Mouse (Mus musculus) midbrain, embryonic 16.5 days (tissue): ENCODE results near the gene Cby1. TPM values are rescaled to one million over a fixed set of nuclear protein-coding genes. Genes with fewer than 3 reads are reported as not detected.
"Not testable (repeated sequence)": the region's sequence is repeated elsewhere in the genome, so short reads cannot be mapped to it uniquely, and the experiment has no call there.

ENCODE experiments used
- ATAC-seq: fragments of 200-750 bp; cut with Nextera tagmentation; 2 replicates; pipeline ENCODE4 v1.8.0; 2017; ENCODE audit warnings: moderate TSS enrichment
- H3K27ac ChIP-seq: fragments of 300-500 bp; sonication (generic); 2 replicates; pipeline ENCODE4 v1.5.1; 2014; ENCODE audit warnings: mild to moderate bottlenecking, low read length, mixed read lengths
- H3K27me3 ChIP-seq: fragments of 300-500 bp; sonication (generic); 2 replicates; pipeline ENCODE4 v1.6.1; 2014; ENCODE audit warnings: low read depth, low read length, mixed read lengths; ENCODE audit not compliant: control insufficient read depth, insufficient read depth
- H3K36me3 ChIP-seq: fragments of 300-500 bp; sonication (generic); 2 replicates; pipeline ENCODE4 v1.6.1; 2014; ENCODE audit warnings: mild to moderate bottlenecking, low read length, moderate library complexity, mixed read lengths; ENCODE audit not compliant: control insufficient read depth, insufficient read depth
- H3K4me1 ChIP-seq: fragments of 300-500 bp; sonication (generic); 2 replicates; pipeline ENCODE4 v1.6.1; 2014; ENCODE audit warnings: mild to moderate bottlenecking, low read length, mixed read lengths; ENCODE audit not compliant: control insufficient read depth, insufficient read depth
- H3K4me2 ChIP-seq: fragments of 300-500 bp; sonication (generic); 2 replicates; pipeline ENCODE4 v1.6.1; 2014; ENCODE audit warnings: mild to moderate bottlenecking, low read length, mixed read lengths
- H3K4me3 ChIP-seq: fragments of 300-500 bp; sonication (generic); 2 replicates; pipeline ENCODE4 v1.5.1; 2014; ENCODE audit warnings: low read depth, mild to moderate bottlenecking, low read length, moderate library complexity, mixed read lengths
- H3K9ac ChIP-seq: fragments of 300-500 bp; sonication (generic); 2 replicates; pipeline ENCODE4 v1.6.1; 2014; ENCODE audit warnings: low read depth, low read length, mixed read lengths
- H3K9me3 ChIP-seq: fragments of 300-500 bp; sonication (generic); replicated peaks from 2 replicates; pipeline ENCODE4 v1.6.1; 2014; ENCODE audit warnings: mild to moderate bottlenecking, low read length, mixed read lengths; ENCODE audit not compliant: control insufficient read depth, poor library complexity, severe bottlenecking
- WGBS: fragments of 180-500 bp; shearing (Covaris S2); extraction: QIAGEN DNeasy Blood & Tissue Kit; methylation state at CpG from one replicate; pipeline ENCODE4 v1.1.7; 2014; 5-methylcytosine and 5-hydroxymethylcytosine counted together
- polyA plus RNA-seq: library from polyadenylated mRNA; unstranded; fragments of >200 nt; fragmentation: Nextera tagmentation; extraction: Ambion mirVana; gene quantifications from 2 replicates; pipeline ENCODE4 v1.2.1, GENCODE M21; 2015

The Cby1 gene
- polyA plus RNA-seq, 1 experiment from 2014 or later: 105 TPM

DNA sequence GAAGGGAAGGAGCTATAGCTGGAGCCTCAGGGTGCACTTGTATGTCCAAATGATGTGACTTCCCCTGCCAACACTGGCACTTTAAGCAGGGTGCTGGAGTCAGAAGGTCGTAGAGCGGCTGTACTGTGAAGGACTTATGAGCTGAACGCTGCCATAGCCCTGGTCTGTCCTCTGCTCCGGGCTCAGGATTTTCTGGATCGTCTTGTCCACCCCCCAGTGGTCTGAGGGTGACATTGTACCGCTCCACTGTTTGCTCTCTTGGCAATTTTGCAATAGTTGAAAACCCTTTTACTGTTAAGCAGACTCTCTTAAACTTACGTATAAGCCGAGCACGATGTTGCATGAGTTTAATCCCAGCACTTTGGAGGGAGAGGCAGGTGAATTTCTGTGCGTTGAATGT lies 10.2 kb downstream of the Cby1 start:
- no peak for ATAC-seq
- WGBS: 74% methylated on average over 10 of the region's 10 CpGs
- Histone ChIP-seq H3K4me2 (no peak overlapping the region), H3K4me1 (peaks cover 6% of the 10 kb centered on the region), H3K27ac (no peak overlapping the region), H3K9ac (no peak overlapping the region), H3K36me3 (peaks cover 22% of the 10 kb centered on the region), H3K9me3 (no peaks in the 10 kb centered on the region), H3K4me3 (no peak overlapping the region), H3K27me3 (no peaks in the 10 kb centered on the region)

DNA sequence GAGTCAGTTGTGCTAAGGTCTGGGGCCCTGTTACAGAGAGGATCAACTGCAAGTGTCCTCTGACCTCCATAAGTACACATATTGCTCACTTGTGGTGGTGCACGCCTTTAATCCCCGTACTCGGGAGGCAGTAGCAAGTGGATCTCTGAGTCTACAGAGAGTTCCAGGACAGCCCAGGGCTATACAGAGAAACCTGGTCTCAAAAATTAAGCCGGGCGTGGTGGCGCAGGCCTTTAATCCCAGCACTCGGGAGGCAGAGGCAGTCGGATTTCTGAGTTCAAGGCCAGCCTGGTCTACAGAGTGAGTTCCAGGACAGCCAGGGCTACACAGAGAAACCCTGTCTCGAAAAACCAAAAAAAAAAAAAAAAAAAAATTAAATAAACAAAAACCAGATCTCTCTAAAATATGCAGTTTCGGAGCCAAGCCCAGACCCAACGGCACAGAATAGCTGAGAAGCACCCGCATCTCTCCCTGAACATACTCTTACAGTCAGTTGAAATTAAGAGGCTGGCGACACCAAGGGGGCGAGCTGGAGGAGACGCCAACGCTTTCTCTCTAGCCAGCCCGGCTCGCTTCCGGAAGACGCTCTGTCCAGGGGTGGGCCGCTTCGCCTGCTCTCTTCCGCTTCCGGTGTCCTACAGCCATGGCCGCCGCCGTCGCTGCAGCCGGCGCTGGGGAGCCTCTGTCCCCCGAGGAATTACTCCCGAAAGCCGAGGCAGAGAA lies 11.4 kb downstream of the Cby1 start, which contains the start of gene Tomm22:
TSS of gene Tomm22 (plus strand) at position 613 of the 723 bp plus-strand sequence.
- peak within 1 kb of the TSS; percentile 78 for H3K4me2 ChIP-seq
- H3K9me3 ChIP-seq: no peaks in the 10 kb centered on the region
- 18% methylated on average over 33 of the region's 33 CpGs for WGBS
- H3K9ac ChIP-seq: peak within 1 kb of the TSS; percentile 79
- H3K27ac ChIP-seq: peak within 1 kb of the TSS; percentile 53
- no peaks in the 10 kb centered on the region for H3K27me3 ChIP-seq
- peaks cover 25% of the 10 kb centered on the region for H3K36me3 ChIP-seq
- H3K4me3 ChIP-seq: peak within 1 kb of the TSS; percentile 82
- peak; percentile 98 for ATAC-seq
- peaks cover 6% of the 10 kb centered on the region for H3K4me1 ChIP-seq

DNA sequence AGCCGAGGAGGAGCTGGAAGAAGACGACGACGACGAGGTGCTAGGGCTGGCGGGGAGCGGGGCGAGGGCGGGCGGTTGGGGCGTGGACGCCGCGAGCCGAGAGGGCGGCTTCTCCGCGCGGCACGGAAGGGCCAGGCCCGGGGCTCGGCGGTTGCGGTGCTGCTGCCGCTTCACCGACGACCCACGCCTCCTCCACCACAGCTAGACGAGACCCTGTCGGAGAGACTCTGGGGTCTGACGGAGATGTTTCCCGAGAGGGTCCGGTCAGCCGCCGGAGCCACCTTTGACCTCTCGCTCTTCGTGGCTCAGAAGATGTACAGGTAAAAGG lies 11.9 kb downstream of the Cby1 start:
- peak overlapping the region; percentile 79 for H3K9ac ChIP-seq
- peak; percentile 66 for ATAC-seq
- H3K4me3 ChIP-seq: peak overlapping the region; percentile 82
- peak overlapping the region; percentile 78 for H3K4me2 ChIP-seq
- H3K27me3 ChIP-seq: no peaks in the 10 kb centered on the region
- H3K4me1 ChIP-seq: peaks cover 6% of the 10 kb centered on the region
- peaks cover 27% of the 10 kb centered on the region for H3K36me3 ChIP-seq
- peak overlapping the region; percentile 53 for H3K27ac ChIP-seq
- under 1% methylated on average over 35 of the region's 37 CpGs for WGBS
- H3K9me3 ChIP-seq: no peaks in the 10 kb centered on the region

DNA sequence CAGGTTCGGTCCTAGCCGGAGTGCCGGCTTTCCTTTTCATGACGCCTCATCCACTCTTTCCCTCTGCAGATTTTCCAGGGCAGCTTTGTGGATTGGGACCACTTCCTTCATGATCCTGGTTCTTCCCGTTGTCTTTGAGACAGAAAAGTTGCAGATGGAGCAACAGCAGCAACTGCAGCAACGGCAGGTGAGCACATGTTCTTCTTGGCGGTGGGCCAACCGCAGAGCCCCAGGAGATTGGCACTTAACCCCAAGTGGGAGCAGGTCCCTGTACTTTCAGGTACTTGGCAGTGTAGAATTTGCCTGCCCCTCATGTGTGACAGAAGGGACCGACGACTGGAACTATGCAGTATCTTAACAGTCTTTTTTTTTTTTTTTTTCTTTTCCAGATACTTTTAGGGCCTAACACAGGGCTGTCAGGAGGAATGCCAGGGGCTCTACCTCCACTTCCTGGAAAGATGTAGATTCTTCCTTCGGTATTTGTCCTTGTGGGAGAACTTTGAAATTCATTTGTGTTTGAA lies 12.9 kb downstream of the Cby1 start:
- peaks cover 20% of the 10 kb centered on the region for H3K36me3 ChIP-seq
- H3K27ac ChIP-seq, H3K9ac ChIP-seq, H3K4me1 ChIP-seq, H3K9me3 ChIP-seq, H3K27me3 ChIP-seq, ATAC-seq: not testable (repeated sequence)
- H3K4me3 ChIP-seq: peak overlapping the region; percentile 82; the same call in 1 of the 2 replicates
- peak overlapping the region; percentile 78 for H3K4me2 ChIP-seq
- WGBS: 85% methylated on average over 11 of the region's 11 CpGs

DNA sequence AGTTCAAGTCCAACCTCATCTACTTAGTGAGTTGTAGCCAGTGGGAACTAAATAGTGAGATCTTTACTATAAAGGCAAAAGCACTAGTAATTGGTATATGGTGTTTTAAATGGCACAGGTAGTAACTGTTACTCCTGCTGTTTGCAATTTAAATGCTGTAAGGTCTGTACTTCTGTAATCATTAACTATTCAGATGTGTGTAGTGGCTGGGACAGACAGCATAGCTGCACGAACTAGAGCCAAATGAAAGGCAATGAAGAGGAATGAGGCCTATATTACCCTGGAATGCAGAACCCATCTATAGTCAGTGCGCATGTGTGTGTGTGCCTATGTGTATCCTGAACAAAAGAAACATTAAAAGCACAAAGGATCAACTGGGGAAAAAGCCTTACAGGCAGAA lies 18.9 kb downstream of the Cby1 start:
- no peaks in the 10 kb centered on the region for H3K9me3 ChIP-seq
- H3K4me2 ChIP-seq: no peak overlapping the region
- peaks cover 13% of the 10 kb centered on the region for H3K36me3 ChIP-seq
- 91% methylated on average over 2 of the region's 2 CpGs for WGBS
- no peaks in the 10 kb centered on the region for H3K27me3 ChIP-seq
- no peak overlapping the region for H3K27ac ChIP-seq
- no peak overlapping the region for H3K9ac ChIP-seq
- H3K4me1 ChIP-seq: peaks cover 11% of the 10 kb centered on the region
- ATAC-seq: no peak
- no peak overlapping the region for H3K4me3 ChIP-seq

DNA sequence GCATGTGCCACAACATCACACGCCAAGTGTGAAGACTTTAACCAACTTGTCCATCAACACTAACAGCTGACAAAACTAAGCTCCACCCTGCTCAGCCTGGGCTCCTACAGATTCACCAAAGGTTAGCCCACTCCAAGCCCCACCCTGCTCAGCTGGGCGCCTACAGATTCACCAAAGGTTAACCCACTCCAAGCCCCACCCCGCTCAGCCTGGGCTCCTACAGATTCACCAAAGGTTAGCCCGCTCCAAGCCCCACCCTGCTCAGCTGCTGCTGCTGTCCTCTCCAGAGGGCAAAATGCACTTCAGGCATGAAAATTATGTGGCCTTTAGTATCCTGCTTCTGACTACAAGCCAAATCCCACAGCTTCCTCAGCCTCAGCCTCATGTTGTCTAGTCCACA lies 23.0 kb downstream of the Cby1 start:
- no peaks in the 10 kb centered on the region for H3K9me3 ChIP-seq
- WGBS: 92% methylated on average over 4 of the region's 4 CpGs
- H3K4me3 ChIP-seq: no peak overlapping the region
- ATAC-seq: no peak
- H3K9ac ChIP-seq: no peak overlapping the region
- H3K27ac ChIP-seq: no peak overlapping the region
- peaks cover 46% of the 10 kb centered on the region for H3K4me1 ChIP-seq
- H3K4me2 ChIP-seq: no peak overlapping the region
- no peaks in the 10 kb centered on the region for H3K27me3 ChIP-seq
- H3K36me3 ChIP-seq: no peaks in the 10 kb centered on the region

DNA sequence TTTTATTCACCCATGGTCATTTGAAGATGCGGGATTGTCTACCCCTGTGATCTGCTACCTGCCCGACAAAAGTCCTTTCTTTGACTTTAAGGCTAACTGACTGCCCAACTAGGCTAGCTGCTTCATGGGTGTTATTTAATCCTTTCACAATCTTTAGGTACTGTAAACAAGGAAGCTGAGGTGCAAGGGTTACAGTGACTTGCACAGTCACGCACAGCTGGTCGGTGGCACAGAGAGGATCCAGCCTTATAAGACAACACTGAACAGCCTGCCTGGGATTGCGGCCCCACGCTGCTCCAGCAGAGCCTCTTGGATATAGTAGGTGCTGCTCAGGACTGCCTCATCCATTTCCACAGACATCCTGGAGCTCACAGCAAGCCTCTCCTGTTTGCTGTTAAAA lies 24.1 kb downstream of the Cby1 start:
- Histone ChIP-seq H3K36me3 (no peaks in the 10 kb centered on the region), H3K9me3 (no peaks in the 10 kb centered on the region), H3K9ac (no peak overlapping the region), H3K4me3 (no peak overlapping the region), H3K4me2 (peak overlapping the region; percentile 7; the same call in 1 of the 2 replicates), H3K4me1 (peaks cover 46% of the 10 kb centered on the region), H3K27me3 (no peaks in the 10 kb centered on the region), H3K27ac (no peak overlapping the region)
- 87% methylated on average over 6 of the region's 6 CpGs for WGBS
- ATAC-seq: no peak

DNA sequence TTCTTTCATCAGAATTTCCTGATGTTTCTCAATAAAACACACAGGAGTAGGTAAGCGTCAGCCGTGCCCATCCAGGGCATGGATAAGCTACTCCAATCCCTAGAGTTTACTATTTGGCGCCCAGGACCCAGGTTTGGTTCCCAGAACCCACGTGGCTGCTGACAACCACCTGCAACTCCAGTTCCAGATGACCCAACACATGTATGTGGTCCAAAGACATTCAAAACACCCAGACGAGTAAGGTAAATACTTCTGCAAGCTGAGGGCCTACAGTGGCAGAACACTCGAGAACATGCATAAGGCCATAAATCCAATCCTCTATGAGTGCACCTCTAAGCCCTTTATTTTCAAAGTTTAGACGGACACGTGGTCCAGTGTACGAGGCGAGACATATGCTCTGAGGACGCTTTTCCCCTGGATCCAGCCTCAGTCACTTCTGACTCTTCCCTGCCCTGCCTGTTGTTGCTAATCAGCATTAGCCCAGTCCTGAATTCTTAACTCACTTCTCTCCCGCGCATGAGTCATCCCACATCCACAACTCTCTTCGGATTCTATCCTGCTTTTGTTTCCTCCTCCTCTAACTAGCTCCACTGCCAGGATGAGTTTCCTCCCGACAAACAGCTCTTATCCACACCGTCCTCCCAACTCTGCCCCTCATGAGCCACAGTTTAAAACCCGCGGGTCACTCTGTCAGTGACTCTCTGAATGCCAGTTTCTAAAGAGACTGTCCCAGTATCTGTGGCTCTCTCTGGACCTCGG lies 24.9 kb downstream of the Cby1 start:
- H3K27ac ChIP-seq: no peak overlapping the region
- no peaks in the 10 kb centered on the region for H3K27me3 ChIP-seq
- H3K4me2 ChIP-seq: peak overlapping the region; percentile 71
- ATAC-seq: no peak
- 77% methylated on average over 19 of the region's 19 CpGs for WGBS
- H3K4me3 ChIP-seq: no peak overlapping the region
- peaks cover 51% of the 10 kb centered on the region for H3K4me1 ChIP-seq
- H3K9ac ChIP-seq: no peak overlapping the region
- H3K36me3 ChIP-seq: no peaks in the 10 kb centered on the region
- no peaks in the 10 kb centered on the region for H3K9me3 ChIP-seq

DNA sequence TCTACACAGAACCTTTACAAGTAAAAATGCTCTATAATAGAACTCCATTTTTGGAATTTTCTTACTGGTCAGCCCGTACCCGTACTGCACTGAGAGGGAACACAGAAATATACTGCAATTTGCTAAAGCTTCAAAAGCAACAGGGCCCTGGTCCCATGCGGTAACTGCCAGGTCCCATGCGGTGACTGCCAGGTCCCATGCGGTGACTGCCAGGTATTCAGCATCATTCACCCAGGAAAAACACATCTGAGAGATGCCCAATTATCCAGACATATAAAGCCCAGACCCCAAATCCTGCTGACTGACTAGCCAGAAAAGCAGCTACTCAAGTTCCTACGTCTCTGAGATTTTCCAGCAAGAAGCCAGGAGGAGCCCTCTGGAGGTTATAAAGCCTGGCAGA lies 25.6 kb downstream of the Cby1 start:
- Histone ChIP-seq H3K4me3 (peak overlapping the region; percentile 74; the same call in 1 of the 2 replicates), H3K36me3 (no peaks in the 10 kb centered on the region), H3K9ac (no peak overlapping the region), H3K27ac (no peak overlapping the region), H3K4me2 (peak overlapping the region; percentile 71), H3K9me3 (no peaks in the 10 kb centered on the region), H3K27me3 (no peaks in the 10 kb centered on the region), H3K4me1 (peaks cover 53% of the 10 kb centered on the region)
- ATAC-seq: no peak
- WGBS: 77% methylated on average over 6 of the region's 6 CpGs
